Mouse (Mus musculus) kidney, embryonic 15.5 days (tissue): ENCODE measurements around the gene Keg1. TPM values are rescaled to one million over a fixed set of nuclear protein-coding genes. Genes with fewer than 3 reads are reported as not detected.

Experiments
- polyA plus RNA-seq: library from polyadenylated mRNA; unstranded; fragments of >200 nt; fragmentation: Nextera tagmentation; extraction: Ambion mirVana; gene quantifications from 2 replicates; pipeline ENCODE4 v1.2.1, GENCODE M21; 2015

The Keg1 gene
- polyA plus RNA-seq, 1 experiment from 2014 or later, result 58.1 TPM

Other genes with a start within 250 kb of the Keg1 start
- gene Mpeg1, start 235.0 kb upstream of the Keg1 start, polyA plus RNA-seq, result 0.57 and 0.62 TPM in 2 replicates
- gene Dtx4, start 194.3 kb upstream of the Keg1 start, polyA plus RNA-seq, result 6.2 and 6.7 TPM in 2 replicates
- 25.3 and 26.3 TPM in 2 replicates for gene Fam111a, start 150.0 kb upstream of the Keg1 start, polyA plus RNA-seq
- gene Gm4952, start 95.8 kb upstream of the Keg1 start, polyA plus RNA-seq, result 0.23 and 0.27 TPM in 2 replicates
- 11.5 and 12.6 TPM in 2 replicates for gene Glyat, start 62.5 kb upstream of the Keg1 start, polyA plus RNA-seq
- gene Olfr1442, start 25.3 kb upstream of the Keg1 start, polyA plus RNA-seq, result not detected in 2 replicates
- gene Olfr1443, start 17.7 kb upstream of the Keg1 start, polyA plus RNA-seq, result not detected in 2 replicates
- gene Cntf, start 69.8 kb downstream of the Keg1 start, polyA plus RNA-seq, result 2.4 and 2.5 TPM in 2 replicates
- gene Zfp91, start 100.3 kb downstream of the Keg1 start, polyA plus RNA-seq, result 15.1 and 15.9 TPM in 2 replicates
- gene Lpxn, start 100.4 kb downstream of the Keg1 start, polyA plus RNA-seq, result 1.3 and 1.4 TPM in 2 replicates
- not detected in 2 replicates for gene Gm5244, start 150.9 kb downstream of the Keg1 start, polyA plus RNA-seq
- not detected in 2 replicates for gene Olfr1444, start 161.5 kb downstream of the Keg1 start, polyA plus RNA-seq
- not detected in 2 replicates for gene Olfr1445, start 188.1 kb downstream of the Keg1 start, polyA plus RNA-seq
- not detected in 2 replicates for gene Olfr1446, start 197.7 kb downstream of the Keg1 start, polyA plus RNA-seq
- gene Olfr1447, start 208.0 kb downstream of the Keg1 start, polyA plus RNA-seq, result not detected in 2 replicates
- gene Olfr1448, start 228.6 kb downstream of the Keg1 start, polyA plus RNA-seq, result not detected in 2 replicates
- gene Olfr1449, start 235.1 kb downstream of the Keg1 start, polyA plus RNA-seq, result not detected in 2 replicates